Mouse (Mus musculus) lung, adult 2 months (tissue): Measurements from ENCODE around the gene St6galnac6.

Source experiments
- CTCF ChIP-seq: fragments of 200-500 bp; IDR thresholded peaks from 2 replicates; pipeline ENCODE4 v1.5.1; 2011; ENCODE audit warnings: mild to moderate bottlenecking, low read length, control low read depth; ENCODE audit not compliant: insufficient read depth
- POLR2A ChIP-seq: fragments of 200-500 bp; IDR thresholded peaks from 2 replicates; pipeline ENCODE4 v1.6.1; 2011; ENCODE audit warnings: low read depth, mild to moderate bottlenecking, control low read depth, low read length, borderline replicate concordance; ENCODE audit errors: extremely low read depth

GRCm38 (mm10) chr2:32608141-32608777 is 8.8 kb downstream of the St6galnac6 start:
- TF ChIP-seq CTCF (no peak), POLR2A (no peak)
